Mouse (Mus musculus): ENCODE measurements at regions not wholly inside any gene's neighbourhood (a gene's known extent, or its start where the extent isn't known, plus 50 kb on each side); places are given as distances from the start of the nearest gene placed in this dataset.

GRCm38 (mm10) chr1:42471846-42472494, 223.6 kb upstream of the Pou3f3 start:
- no peak overlapping the region for H3K9ac ChIP-seq
- peak; percentile 23; the same call in 1 of the 2 replicates for ATAC-seq
- no peaks in the 10 kb centered on the region for H3K9me3 ChIP-seq
- H3K27ac ChIP-seq: no peak overlapping the region
- 76% methylated on average over 10 of the region's 10 CpGs for WGBS
- no peak overlapping the region for H3K4me2 ChIP-seq (replicated peaks)
- H3K36me3 ChIP-seq: no peaks in the 10 kb centered on the region
- H3K27me3 ChIP-seq (replicated peaks): no peaks in the 10 kb centered on the region
- H3K4me3 ChIP-seq (replicated peaks): no peak overlapping the region
- no peaks in the 10 kb centered on the region for H3K4me1 ChIP-seq (replicated peaks)

- Histone ChIP-seq H3K27me3 (replicated peaks) (no peaks in the 10 kb centered on the region), H3K9me3 (no peaks in the 10 kb centered on the region), H3K27ac (no peak overlapping the region), H3K4me1 (replicated peaks) (no peaks in the 10 kb centered on the region), H3K4me2 (replicated peaks) (no peak overlapping the region), H3K9ac (no peak overlapping the region), H3K36me3 (no peaks in the 10 kb centered on the region), H3K4me3 (replicated peaks) (no peak overlapping the region)
- WGBS: 30% methylated on average over 13 of the region's 13 CpGs
- peak; percentile 65 for ATAC-seq
Measured at GRCm38 (mm10) chr1:42472495-42473230, 222.9 kb upstream of the Pou3f3 start.

GRCm38 (mm10) chr1:42474197-42474596, 221.4 kb upstream of the Pou3f3 start:
- Histone ChIP-seq H3K27me3 (replicated peaks) (no peaks in the 10 kb centered on the region), H3K4me3 (replicated peaks) (no peak overlapping the region), H3K4me2 (replicated peaks) (no peak overlapping the region), H3K4me1 (replicated peaks) (no peaks in the 10 kb centered on the region), H3K36me3 (no peaks in the 10 kb centered on the region), H3K27ac (no peak overlapping the region), H3K9me3 (no peaks in the 10 kb centered on the region), H3K9ac (no peak overlapping the region)
- no peak for ATAC-seq
- WGBS: 61% methylated on average over 8 of the region's 8 CpGs

- ATAC-seq: no peak
- no peaks in the 10 kb centered on the region for H3K36me3 ChIP-seq
- H3K27ac ChIP-seq: no peak overlapping the region
- H3K4me1 ChIP-seq (replicated peaks): no peaks in the 10 kb centered on the region
- H3K27me3 ChIP-seq (replicated peaks): no peaks in the 10 kb centered on the region
- H3K9me3 ChIP-seq: no peaks in the 10 kb centered on the region
- WGBS: 83% methylated on average over 1 of the region's 1 CpGs
- H3K4me3 ChIP-seq (replicated peaks): no peak overlapping the region
- no peak overlapping the region for H3K4me2 ChIP-seq (replicated peaks)
- no peak overlapping the region for H3K9ac ChIP-seq
Measured at GRCm38 (mm10) chr1:42474831-42475230, 220.7 kb upstream of the Pou3f3 start.

GRCm38 (mm10) chr1:42475629-42476028, 219.9 kb upstream of the Pou3f3 start:
- WGBS: 73% methylated on average over 2 of the region's 2 CpGs
- Histone ChIP-seq H3K27me3 (replicated peaks) (no peaks in the 10 kb centered on the region), H3K9ac (no peak overlapping the region), H3K27ac (no peak overlapping the region), H3K9me3 (no peaks in the 10 kb centered on the region), H3K4me2 (replicated peaks) (no peak overlapping the region), H3K4me3 (replicated peaks) (no peak overlapping the region), H3K36me3 (no peaks in the 10 kb centered on the region), H3K4me1 (replicated peaks) (no peaks in the 10 kb centered on the region)
- ATAC-seq: no peak

- no peak overlapping the region for H3K4me2 ChIP-seq (replicated peaks)
- no peak for ATAC-seq
- no peaks in the 10 kb centered on the region for H3K4me1 ChIP-seq (replicated peaks)
- no peak overlapping the region for H3K9ac ChIP-seq
- no peak overlapping the region for H3K27ac ChIP-seq
- whole genome bisulfite sequencing: 55% methylated on average over 8 of the region's 8 CpGs
- no peak overlapping the region for H3K4me3 ChIP-seq (replicated peaks)
- H3K9me3 ChIP-seq: no peaks in the 10 kb centered on the region
- no peaks in the 10 kb centered on the region for H3K27me3 ChIP-seq (replicated peaks)
- H3K36me3 ChIP-seq: no peaks in the 10 kb centered on the region
Measured at GRCm38 (mm10) chr1:42480348-42480920, 215.1 kb upstream of the Pou3f3 start.

- 73% methylated on average over 5 of the region's 5 CpGs for WGBS
- H3K27ac ChIP-seq: no peak overlapping the region
Measured at GRCm38 (mm10) chr1:42489563-42489962, 206.0 kb upstream of the Pou3f3 start.

GRCm38 (mm10) chr1:42490856-42491643, 204.5 kb upstream of the Pou3f3 start:
- no peaks in the 10 kb centered on the region for H3K36me3 ChIP-seq
- H3K27ac ChIP-seq: peak overlapping the region; percentile 33
- peaks cover 11% of the 10 kb centered on the region for H3K4me1 ChIP-seq (replicated peaks)
- 25% methylated on average over 11 of the region's 11 CpGs for WGBS
- peak overlapping the region; percentile 63 for H3K4me2 ChIP-seq (replicated peaks)
- no peaks in the 10 kb centered on the region; the same call in 1 of the 2 replicates for H3K27me3 ChIP-seq (replicated peaks)
- peak overlapping the region; percentile 19; the same call in 1 of the 2 replicates for H3K9ac ChIP-seq
- peak; percentile 86 for ATAC-seq
- no peaks in the 10 kb centered on the region for H3K9me3 ChIP-seq
- H3K4me3 ChIP-seq (replicated peaks): peak overlapping the region; percentile 25

More at GRCm38 (mm10) chr1:42489563-42489962, 206.0 kb upstream of the Pou3f3 start:
- no peaks in the 10 kb centered on the region; the same call in 1 of the 2 replicates for H3K27me3 ChIP-seq (replicated peaks)
- ATAC-seq: no peak
- H3K9me3 ChIP-seq: no peaks in the 10 kb centered on the region
- H3K36me3 ChIP-seq: no peaks in the 10 kb centered on the region
- H3K4me2 ChIP-seq (replicated peaks): no peak overlapping the region
- H3K4me3 ChIP-seq (replicated peaks): no peak overlapping the region
- no peak overlapping the region for H3K9ac ChIP-seq
- peaks cover 11% of the 10 kb centered on the region for H3K4me1 ChIP-seq (replicated peaks)

- peak overlapping the region; percentile 25 for H3K4me3 ChIP-seq (replicated peaks)
- H3K27me3 ChIP-seq (replicated peaks): no peaks in the 10 kb centered on the region; the same call in 1 of the 2 replicates
- H3K36me3 ChIP-seq: no peaks in the 10 kb centered on the region
- no peaks in the 10 kb centered on the region for H3K9me3 ChIP-seq
- H3K9ac ChIP-seq: peak overlapping the region; percentile 19; the same call in 1 of the 2 replicates
- peak overlapping the region; percentile 63 for H3K4me2 ChIP-seq (replicated peaks)
- peak overlapping the region; percentile 33 for H3K27ac ChIP-seq
- peaks cover 11% of the 10 kb centered on the region for H3K4me1 ChIP-seq (replicated peaks)
- ATAC-seq: peak; percentile 27
- 6% methylated on average over 35 of the region's 35 CpGs for WGBS
Measured at GRCm38 (mm10) chr1:42491644-42492277, 203.8 kb upstream of the Pou3f3 start.

- peak; percentile 87 for ATAC-seq
- peak overlapping the region; percentile 67 for H3K27ac ChIP-seq
- WGBS: 54% methylated on average over 3 of the region's 3 CpGs
Measured at GRCm38 (mm10) chr1:42496022-42496421, 199.5 kb upstream of the Pou3f3 start.

GRCm38 (mm10) chr1:42496433-42496832, 199.1 kb upstream of the Pou3f3 start:
- 48% methylated on average over 6 of the region's 6 CpGs for WGBS
- no peaks in the 10 kb centered on the region for H3K27me3 ChIP-seq (replicated peaks)
- no peaks in the 10 kb centered on the region for H3K9me3 ChIP-seq
- no peaks in the 10 kb centered on the region for H3K36me3 ChIP-seq
- peak overlapping the region; percentile 67 for H3K27ac ChIP-seq
- peaks cover 5% of the 10 kb centered on the region for H3K4me1 ChIP-seq (replicated peaks)
- H3K4me2 ChIP-seq (replicated peaks): peak overlapping the region; percentile 26
- peak; percentile 75 for ATAC-seq
- no peak overlapping the region for H3K4me3 ChIP-seq (replicated peaks)
- no peak overlapping the region for H3K9ac ChIP-seq

More at GRCm38 (mm10) chr1:42496022-42496421, 199.5 kb upstream of the Pou3f3 start:
- Histone ChIP-seq H3K9ac (no peak overlapping the region), H3K36me3 (no peaks in the 10 kb centered on the region), H3K4me3 (replicated peaks) (no peak overlapping the region), H3K9me3 (no peaks in the 10 kb centered on the region), H3K4me1 (replicated peaks) (peaks cover 9% of the 10 kb centered on the region), H3K4me2 (replicated peaks) (peak overlapping the region; percentile 26), H3K27me3 (replicated peaks) (no peaks in the 10 kb centered on the region; the same call in 1 of the 2 replicates)

Measured in intestine, embryonic 15.5 days (tissue).